Mouse (Mus musculus): Measurements from ENCODE around the gene Ank3. TPM values are rescaled to one million over a fixed set of nuclear protein-coding genes. Genes with fewer than 3 reads are reported as not detected.

Ank3 gene
- polyA plus RNA-seq, 1 experiment from 2014 or later: 70.0 TPM

- Histone ChIP-seq H3K9ac (ENCODE audit: low read length) (no peak overlapping the region), H3K27ac (ENCODE audit: low read depth, low read length) (no peak overlapping the region), H3K9me3 (ENCODE audit: control insufficient read depth, low read length) (no peaks in the 10 kb centered on the region), H3K4me2 (ENCODE audit: low read depth) (no peak overlapping the region), H3K36me3 (ENCODE audit: control insufficient read depth, insufficient read depth, low read length) (peaks cover 2% of the 10 kb centered on the region), H3K4me1 (ENCODE audit: control insufficient read depth, insufficient read depth, low read length) (no peaks in the 10 kb centered on the region), H3K27me3 (ENCODE audit: control insufficient read depth, insufficient read depth, low read length) (no peaks in the 10 kb centered on the region), H3K4me3 (ENCODE audit: low read depth, low read length) (no peak overlapping the region)
- DNase-seq (ENCODE audit: low spot score): no peak
- no peak for ATAC-seq (ENCODE audit: insufficient read depth, low FRiP score, low TSS enrichment)
- WGBS: over 99% methylated on average over 2 of the region's 2 CpGs
Measured at GRCm38 (mm10) chr10:69979636-69980035, 581.1 kb downstream of the Ank3 start.

GRCm38 (mm10) chr10:69981386-69982097 is 583.0 kb downstream of the Ank3 start:
- H3K4me1 ChIP-seq (ENCODE audit: control insufficient read depth, insufficient read depth, low read length): no peaks in the 10 kb centered on the region
- WGBS: 81% methylated on average over 21 of the region's 21 CpGs
- H3K9ac ChIP-seq (ENCODE audit: low read length): no peak overlapping the region
- H3K27ac ChIP-seq (ENCODE audit: low read depth, low read length): no peak overlapping the region
- H3K4me3 ChIP-seq (ENCODE audit: low read depth, low read length): no peak overlapping the region
- no peaks in the 10 kb centered on the region for H3K27me3 ChIP-seq (ENCODE audit: control insufficient read depth, insufficient read depth, low read length)
- no peaks in the 10 kb centered on the region for H3K9me3 ChIP-seq (ENCODE audit: control insufficient read depth, low read length)
- DNase-seq (ENCODE audit: low spot score) (no peak), ATAC-seq (ENCODE audit: insufficient read depth, low FRiP score, low TSS enrichment) (no peak)
- H3K36me3 ChIP-seq (ENCODE audit: control insufficient read depth, insufficient read depth, low read length): peaks cover 2% of the 10 kb centered on the region
- H3K4me2 ChIP-seq (ENCODE audit: low read depth): no peak overlapping the region

GRCm38 (mm10) chr10:69982701-69983100 is 584.1 kb downstream of the Ank3 start:
- ATAC-seq (ENCODE audit: insufficient read depth, low FRiP score, low TSS enrichment): no peak
- H3K27me3 ChIP-seq (ENCODE audit: control insufficient read depth, insufficient read depth, low read length): no peaks in the 10 kb centered on the region
- no peak overlapping the region for H3K4me3 ChIP-seq (ENCODE audit: low read depth, low read length)
- H3K4me2 ChIP-seq (ENCODE audit: low read depth): no peak overlapping the region
- no peak overlapping the region for H3K27ac ChIP-seq (ENCODE audit: low read depth, low read length)
- H3K36me3 ChIP-seq (ENCODE audit: control insufficient read depth, insufficient read depth, low read length): peaks cover 5% of the 10 kb centered on the region
- 97% methylated on average over 4 of the region's 4 CpGs for WGBS
- H3K9ac ChIP-seq (ENCODE audit: low read length): no peak overlapping the region
- DNase-seq (ENCODE audit: low spot score): no peak
- H3K9me3 ChIP-seq (ENCODE audit: control insufficient read depth, low read length): no peaks in the 10 kb centered on the region
- no peaks in the 10 kb centered on the region for H3K4me1 ChIP-seq (ENCODE audit: control insufficient read depth, insufficient read depth, low read length)

- Histone ChIP-seq H3K4me2 (ENCODE audit: low read depth) (no peak overlapping the region), H3K9ac (ENCODE audit: low read length) (no peak overlapping the region), H3K36me3 (ENCODE audit: control insufficient read depth, insufficient read depth, low read length) (peaks cover 22% of the 10 kb centered on the region), H3K27me3 (ENCODE audit: control insufficient read depth, insufficient read depth, low read length) (no peaks in the 10 kb centered on the region), H3K4me3 (ENCODE audit: low read depth, low read length) (no peak overlapping the region), H3K27ac (ENCODE audit: low read depth, low read length) (no peak overlapping the region), H3K4me1 (ENCODE audit: control insufficient read depth, insufficient read depth, low read length) (no peaks in the 10 kb centered on the region), H3K9me3 (ENCODE audit: control insufficient read depth, low read length) (peaks cover 6% of the 10 kb centered on the region; the same call in 1 of the 2 replicates)
- DNase-seq (ENCODE audit: low spot score): no peak
- ATAC-seq (ENCODE audit: insufficient read depth, low FRiP score, low TSS enrichment): no peak
- WGBS: 95% methylated on average over 11 of the region's 11 CpGs
Measured at GRCm38 (mm10) chr10:69987496-69987895, 588.9 kb downstream of the Ank3 start.

- H3K27me3 ChIP-seq (ENCODE audit: control insufficient read depth, insufficient read depth, low read length): no peaks in the 10 kb centered on the region
- H3K4me3 ChIP-seq (ENCODE audit: low read depth, low read length): no peak overlapping the region
- DNase-seq (ENCODE audit: low spot score) (no peak), ATAC-seq (ENCODE audit: insufficient read depth, low FRiP score, low TSS enrichment) (no peak)
- no peak overlapping the region for H3K4me2 ChIP-seq (ENCODE audit: low read depth)
- peaks cover 12% of the 10 kb centered on the region for H3K36me3 ChIP-seq (ENCODE audit: control insufficient read depth, insufficient read depth, low read length)
- 0 out of 2 replicates have a peak, but pooled peaks cover 3% of the 10 kb centered on the region for H3K9me3 ChIP-seq (ENCODE audit: control insufficient read depth, low read length)
- no peak overlapping the region for H3K9ac ChIP-seq (ENCODE audit: low read length)
- no peaks in the 10 kb centered on the region for H3K4me1 ChIP-seq (ENCODE audit: control insufficient read depth, insufficient read depth, low read length)
- H3K27ac ChIP-seq (ENCODE audit: low read depth, low read length): no peak overlapping the region
- WGBS: 89% methylated on average over 8 of the region's 8 CpGs
Measured at GRCm38 (mm10) chr10:69997082-69997481, 598.5 kb downstream of the Ank3 start.

- Histone ChIP-seq H3K27me3 (ENCODE audit: control insufficient read depth, insufficient read depth, low read length) (no peaks in the 10 kb centered on the region), H3K4me1 (ENCODE audit: control insufficient read depth, insufficient read depth, low read length) (no peaks in the 10 kb centered on the region), H3K36me3 (ENCODE audit: control insufficient read depth, insufficient read depth, low read length) (peaks cover 9% of the 10 kb centered on the region), H3K4me3 (ENCODE audit: low read depth, low read length) (no peak overlapping the region), H3K9me3 (ENCODE audit: control insufficient read depth, low read length) (no peaks in the 10 kb centered on the region), H3K4me2 (ENCODE audit: low read depth) (no peak overlapping the region), H3K9ac (ENCODE audit: low read length) (no peak overlapping the region), H3K27ac (ENCODE audit: low read depth, low read length) (no peak overlapping the region)
- WGBS: 91% methylated on average over 5 of the region's 5 CpGs
- DNase-seq (ENCODE audit: low spot score): no peak
- ATAC-seq (ENCODE audit: insufficient read depth, low FRiP score, low TSS enrichment): no peak
Measured at GRCm38 (mm10) chr10:70004058-70004457, 605.5 kb downstream of the Ank3 start.

- Histone ChIP-seq H3K9ac (ENCODE audit: low read length) (no peak overlapping the region), H3K9me3 (ENCODE audit: control insufficient read depth, low read length) (no peaks in the 10 kb centered on the region), H3K4me2 (ENCODE audit: low read depth) (no peak overlapping the region), H3K4me1 (ENCODE audit: control insufficient read depth, insufficient read depth, low read length) (no peaks in the 10 kb centered on the region), H3K27me3 (ENCODE audit: control insufficient read depth, insufficient read depth, low read length) (no peaks in the 10 kb centered on the region), H3K4me3 (ENCODE audit: low read depth, low read length) (no peak overlapping the region), H3K36me3 (ENCODE audit: control insufficient read depth, insufficient read depth, low read length) (peaks cover 9% of the 10 kb centered on the region), H3K27ac (ENCODE audit: low read depth, low read length) (no peak overlapping the region)
- WGBS: 96% methylated on average over 15 of the region's 15 CpGs
- ATAC-seq (ENCODE audit: insufficient read depth, low FRiP score, low TSS enrichment) (no peak), DNase-seq (ENCODE audit: low spot score) (no peak)
Measured at GRCm38 (mm10) chr10:70004831-70005230, 606.3 kb downstream of the Ank3 start.

- no peak overlapping the region for H3K4me2 ChIP-seq (ENCODE audit: low read depth)
- H3K27ac ChIP-seq (ENCODE audit: low read depth, low read length): no peak overlapping the region
- H3K9ac ChIP-seq (ENCODE audit: low read length): no peak overlapping the region
- no peaks in the 10 kb centered on the region for H3K4me1 ChIP-seq (ENCODE audit: control insufficient read depth, insufficient read depth, low read length)
- no peaks in the 10 kb centered on the region for H3K9me3 ChIP-seq (ENCODE audit: control insufficient read depth, low read length)
- H3K4me3 ChIP-seq (ENCODE audit: low read depth, low read length): no peak overlapping the region
- DNase-seq (ENCODE audit: low spot score): no peak
- peaks cover 9% of the 10 kb centered on the region for H3K36me3 ChIP-seq (ENCODE audit: control insufficient read depth, insufficient read depth, low read length)
- no peak for ATAC-seq (ENCODE audit: insufficient read depth, low FRiP score, low TSS enrichment)
- 77% methylated on average over 9 of the region's 9 CpGs for WGBS
- H3K27me3 ChIP-seq (ENCODE audit: control insufficient read depth, insufficient read depth, low read length): no peaks in the 10 kb centered on the region
Measured at GRCm38 (mm10) chr10:70006380-70006779, 607.8 kb downstream of the Ank3 start.

- H3K4me2 ChIP-seq (ENCODE audit: low read depth): no peak overlapping the region
- H3K9ac ChIP-seq (ENCODE audit: low read length): no peak overlapping the region
- no peak overlapping the region for H3K27ac ChIP-seq (ENCODE audit: low read depth, low read length)
- DNase-seq (ENCODE audit: low spot score): no peak
- H3K4me3 ChIP-seq (ENCODE audit: low read depth, low read length): no peak overlapping the region
- 0 out of 2 replicates have a peak, but pooled peaks cover 2% of the 10 kb centered on the region for H3K36me3 ChIP-seq (ENCODE audit: control insufficient read depth, insufficient read depth, low read length)
- no peak for ATAC-seq (ENCODE audit: insufficient read depth, low FRiP score, low TSS enrichment)
- no peaks in the 10 kb centered on the region for H3K4me1 ChIP-seq (ENCODE audit: control insufficient read depth, insufficient read depth, low read length)
- 78% methylated on average over 5 of the region's 5 CpGs for WGBS
- H3K9me3 ChIP-seq (ENCODE audit: control insufficient read depth, low read length): no peaks in the 10 kb centered on the region
- no peaks in the 10 kb centered on the region for H3K27me3 ChIP-seq (ENCODE audit: control insufficient read depth, insufficient read depth, low read length)
Measured at GRCm38 (mm10) chr10:70011738-70012137, 613.2 kb downstream of the Ank3 start.

Data from neural tube, embryonic 11.5 days (tissue).